Mouse (Mus musculus): ENCODE measurements around the gene Tuba3a. TPM values are rescaled to one million over a fixed set of nuclear protein-coding genes. Genes with fewer than 3 reads are reported as not detected.

Gene Tuba3a
- polyA plus RNA-seq, 1 experiment from 2014 or later, result not detected

GRCm38 (mm10) chr6:125302231-125302982 is 16.6 kb upstream of the Tuba3a start:
- Histone ChIP-seq H3K36me3 (ENCODE audit: control insufficient read depth, insufficient read depth, low read length) (peaks cover 11% of the 10 kb centered on the region; the same call in 1 of the 2 replicates), H3K9me3 (ENCODE audit: control insufficient read depth, low read length) (no peaks in the 10 kb centered on the region), H3K4me1 (ENCODE audit: control insufficient read depth, insufficient read depth, low read length) (no peaks in the 10 kb centered on the region), H3K4me3 (ENCODE audit: low read length) (no peak overlapping the region), H3K4me2 (replicated peaks; ENCODE audit: low read depth, low read length) (no peak overlapping the region), H3K27me3 (ENCODE audit: control insufficient read depth, insufficient read depth, low read length) (no peaks in the 10 kb centered on the region), H3K9ac (ENCODE audit: low read depth, low read length) (no peak overlapping the region), H3K27ac (ENCODE audit: low read depth, low read length) (no peak overlapping the region)
- 82% methylated on average over 24 of the region's 24 CpGs for WGBS
- ATAC-seq (ENCODE audit: low FRiP score, low TSS enrichment), result no peak

DNA sequence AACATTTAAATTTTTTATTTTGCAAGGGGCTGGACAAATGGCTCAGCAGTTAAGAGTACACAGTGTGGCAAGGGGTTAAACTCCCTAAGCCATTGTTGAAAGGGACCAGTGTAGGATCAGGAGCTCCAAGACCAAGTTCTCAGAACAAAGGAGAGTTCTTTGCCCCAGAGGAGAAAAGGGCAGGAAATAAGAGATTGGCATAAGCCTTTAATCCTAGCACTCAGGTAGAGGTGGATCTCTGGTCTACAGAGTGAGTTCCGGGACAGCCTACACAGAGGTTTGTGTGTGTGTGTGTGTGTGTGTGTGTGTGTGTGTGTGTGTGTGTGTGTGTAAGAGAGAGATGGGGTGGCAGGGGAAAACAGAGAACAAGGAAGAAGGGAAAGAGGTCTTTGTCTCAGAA is 15.1 kb upstream of the Tuba3a start:
- no peak overlapping the region for H3K4me3 ChIP-seq (ENCODE audit: low read length)

DNA sequence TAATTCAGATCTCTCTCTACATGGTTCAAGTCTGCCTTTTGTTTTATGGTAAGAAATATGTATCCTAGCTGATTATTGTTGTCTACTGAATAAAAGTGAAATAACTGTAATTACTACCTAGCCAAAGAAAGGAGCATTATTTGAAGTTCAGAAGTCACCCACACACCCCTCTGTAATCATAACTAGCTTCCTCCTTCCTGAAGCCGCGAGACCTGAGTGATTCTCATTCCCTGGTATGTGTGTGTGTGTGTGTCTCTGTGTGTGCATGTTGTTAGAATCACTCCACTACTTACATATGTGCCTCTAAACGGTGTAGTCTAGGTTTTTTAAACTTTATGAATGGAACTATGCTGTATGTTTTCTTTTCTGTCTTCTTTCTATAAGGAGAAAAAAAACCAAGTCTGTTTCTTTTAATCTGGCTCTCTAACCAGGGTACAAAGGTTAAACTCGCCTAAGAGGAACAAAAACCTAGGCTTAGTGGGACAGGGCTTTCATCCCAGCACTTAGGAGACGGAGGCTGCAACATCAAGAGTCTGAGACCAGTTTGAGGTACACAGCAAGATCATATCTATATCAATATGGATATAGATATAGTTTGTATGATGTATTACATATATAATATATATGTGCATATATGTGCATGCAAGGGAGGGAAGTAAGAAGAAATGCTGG is 11.4 kb upstream of the Tuba3a start:
- no peak overlapping the region for H3K27ac ChIP-seq (ENCODE audit: low read depth, low read length)
- no peak for ATAC-seq (ENCODE audit: low FRiP score, low TSS enrichment)

More for the DNA sequence above, 15.1 kb upstream of the Tuba3a start:
- H3K27me3 ChIP-seq (ENCODE audit: control insufficient read depth, insufficient read depth, low read length), result no peaks in the 10 kb centered on the region
- H3K4me2 ChIP-seq (replicated peaks; ENCODE audit: low read depth, low read length), result no peak overlapping the region
- no peaks in the 10 kb centered on the region for H3K36me3 ChIP-seq (ENCODE audit: control insufficient read depth, insufficient read depth, low read length)
- no peaks in the 10 kb centered on the region for H3K9me3 ChIP-seq (ENCODE audit: control insufficient read depth, low read length)
- ATAC-seq (ENCODE audit: low FRiP score, low TSS enrichment), result no peak
- 88% methylated on average over 1 of the region's 1 CpGs for WGBS
- H3K4me1 ChIP-seq (ENCODE audit: control insufficient read depth, insufficient read depth, low read length), result no peaks in the 10 kb centered on the region
- no peak overlapping the region for H3K9ac ChIP-seq (ENCODE audit: low read depth, low read length)
- H3K27ac ChIP-seq (ENCODE audit: low read depth, low read length), result no peak overlapping the region

DNA sequence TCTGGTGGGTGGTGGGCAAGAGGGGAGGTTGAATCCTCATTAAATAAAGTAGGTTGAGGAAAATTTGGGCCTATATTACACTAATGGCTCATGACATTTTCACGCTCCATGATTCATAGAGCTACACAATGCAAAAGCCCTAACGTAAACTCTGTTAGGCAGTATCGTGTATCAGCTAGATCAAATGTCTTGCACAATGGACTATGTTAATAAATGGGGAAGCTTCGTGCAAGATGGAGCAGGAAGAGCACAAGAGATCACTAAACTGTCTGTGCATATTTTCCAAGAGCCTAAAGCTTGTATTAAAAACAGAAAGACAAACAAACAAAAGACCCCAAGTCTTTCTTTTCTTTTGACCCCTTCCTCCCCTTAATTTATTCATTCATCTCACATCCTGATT is 8.2 kb upstream of the Tuba3a start:
- H3K4me3 ChIP-seq (ENCODE audit: low read length), result no peak overlapping the region
- WGBS, result 51% methylated on average over 4 of the region's 4 CpGs
- H3K4me1 ChIP-seq (ENCODE audit: control insufficient read depth, insufficient read depth, low read length), result no peaks in the 10 kb centered on the region
- no peaks in the 10 kb centered on the region for H3K36me3 ChIP-seq (ENCODE audit: control insufficient read depth, insufficient read depth, low read length)
- H3K27ac ChIP-seq (ENCODE audit: low read depth, low read length), result no peak overlapping the region
- no peak overlapping the region for H3K4me2 ChIP-seq (replicated peaks; ENCODE audit: low read depth, low read length)
- no peaks in the 10 kb centered on the region for H3K9me3 ChIP-seq (ENCODE audit: control insufficient read depth, low read length)
- H3K9ac ChIP-seq (ENCODE audit: low read depth, low read length), result no peak overlapping the region
- no peak for ATAC-seq (ENCODE audit: low FRiP score, low TSS enrichment)
- no peaks in the 10 kb centered on the region for H3K27me3 ChIP-seq (ENCODE audit: control insufficient read depth, insufficient read depth, low read length)

More for the DNA sequence above, 11.4 kb upstream of the Tuba3a start:
- H3K4me3 ChIP-seq (ENCODE audit: low read length), result no peak overlapping the region
- no peaks in the 10 kb centered on the region for H3K9me3 ChIP-seq (ENCODE audit: control insufficient read depth, low read length)
- H3K9ac ChIP-seq (ENCODE audit: low read depth, low read length), result no peak overlapping the region
- no peaks in the 10 kb centered on the region for H3K36me3 ChIP-seq (ENCODE audit: control insufficient read depth, insufficient read depth, low read length)
- no peaks in the 10 kb centered on the region for H3K27me3 ChIP-seq (ENCODE audit: control insufficient read depth, insufficient read depth, low read length)
- H3K4me2 ChIP-seq (replicated peaks; ENCODE audit: low read depth, low read length), result no peak overlapping the region
- H3K4me1 ChIP-seq (ENCODE audit: control insufficient read depth, insufficient read depth, low read length), result no peaks in the 10 kb centered on the region
- WGBS, result 79% methylated on average over 5 of the region's 5 CpGs

DNA sequence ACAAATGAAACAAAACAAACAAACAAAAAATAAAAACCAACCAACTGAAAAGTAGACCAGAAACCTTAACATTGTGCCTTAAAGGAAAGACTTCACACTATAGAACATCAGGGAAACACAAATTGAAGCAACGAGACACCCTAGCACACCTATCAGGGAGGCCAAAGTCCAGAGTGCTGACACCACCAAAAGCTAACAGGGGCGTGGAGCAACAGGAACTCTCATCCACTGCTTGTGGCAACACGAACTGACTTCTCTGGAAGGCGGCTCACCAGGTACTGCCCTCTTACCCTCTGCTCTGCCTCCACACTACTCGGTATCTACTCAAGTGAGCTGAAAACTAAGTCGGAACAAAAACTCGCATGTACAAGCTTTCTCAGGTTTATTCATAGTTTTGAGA is 6.4 kb upstream of the Tuba3a start:
- 92% methylated on average over 7 of the region's 7 CpGs for WGBS
- no peak overlapping the region for H3K9ac ChIP-seq (ENCODE audit: low read depth, low read length)
- no peak overlapping the region for H3K4me3 ChIP-seq (ENCODE audit: low read length)
- H3K4me2 ChIP-seq (replicated peaks; ENCODE audit: low read depth, low read length), result no peak overlapping the region
- H3K9me3 ChIP-seq (ENCODE audit: control insufficient read depth, low read length), result no peaks in the 10 kb centered on the region
- H3K27me3 ChIP-seq (ENCODE audit: control insufficient read depth, insufficient read depth, low read length), result no peaks in the 10 kb centered on the region
- H3K27ac ChIP-seq (ENCODE audit: low read depth, low read length), result no peak overlapping the region
- no peaks in the 10 kb centered on the region for H3K4me1 ChIP-seq (ENCODE audit: control insufficient read depth, insufficient read depth, low read length)
- ATAC-seq (ENCODE audit: low FRiP score, low TSS enrichment), result no peak
- H3K36me3 ChIP-seq (ENCODE audit: control insufficient read depth, insufficient read depth, low read length), result no peaks in the 10 kb centered on the region

DNA sequence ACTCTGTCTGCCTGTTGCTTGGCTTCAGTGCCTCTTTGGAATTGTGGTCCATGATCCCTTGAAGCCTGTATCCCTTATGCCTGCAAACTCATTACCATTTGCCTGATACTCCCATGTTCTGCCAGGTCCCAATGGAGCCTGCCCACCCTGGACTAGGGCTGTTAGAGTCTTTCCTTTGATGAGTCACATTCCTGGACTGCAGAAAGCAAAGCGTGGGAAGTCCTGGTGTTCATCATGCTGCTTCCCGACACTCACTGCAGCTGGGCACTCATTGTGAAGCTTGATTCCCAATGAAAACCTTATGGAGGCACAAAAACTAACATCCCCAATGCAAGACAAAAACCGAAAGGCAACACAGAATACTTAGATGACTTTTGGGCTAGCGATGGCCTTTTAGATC is 5.5 kb upstream of the Tuba3a start:
- 78% methylated on average over 4 of the region's 4 CpGs for WGBS
- no peaks in the 10 kb centered on the region for H3K9me3 ChIP-seq (ENCODE audit: control insufficient read depth, low read length)
- H3K27ac ChIP-seq (ENCODE audit: low read depth, low read length), result no peak overlapping the region
- no peaks in the 10 kb centered on the region for H3K27me3 ChIP-seq (ENCODE audit: control insufficient read depth, insufficient read depth, low read length)
- H3K9ac ChIP-seq (ENCODE audit: low read depth, low read length), result no peak overlapping the region
- H3K4me3 ChIP-seq (ENCODE audit: low read length), result no peak overlapping the region
- H3K4me2 ChIP-seq (replicated peaks; ENCODE audit: low read depth, low read length), result no peak overlapping the region
- no peaks in the 10 kb centered on the region for H3K36me3 ChIP-seq (ENCODE audit: control insufficient read depth, insufficient read depth, low read length)
- H3K4me1 ChIP-seq (ENCODE audit: control insufficient read depth, insufficient read depth, low read length), result no peaks in the 10 kb centered on the region
- no peak for ATAC-seq (ENCODE audit: low FRiP score, low TSS enrichment)

DNA sequence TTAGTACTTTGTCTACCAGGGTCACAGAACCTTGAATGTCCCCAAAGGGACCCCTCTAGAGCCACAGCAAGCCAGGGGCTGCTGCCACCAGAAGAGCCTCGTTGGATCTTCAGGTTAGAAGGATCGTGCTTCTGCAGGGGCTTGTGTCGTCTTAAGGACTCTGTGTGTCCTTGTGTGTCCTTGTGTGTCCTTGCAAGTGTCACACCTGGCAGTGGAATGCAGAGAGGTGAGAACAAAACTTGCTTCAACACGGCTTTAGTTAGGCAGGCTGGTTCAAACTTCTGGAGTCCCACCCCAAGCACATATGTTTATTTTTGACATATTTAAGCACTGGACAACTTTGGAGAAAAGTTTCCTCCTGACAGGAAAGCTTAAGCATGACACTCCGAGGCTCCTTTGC is 2.9 kb upstream of the Tuba3a start:
- H3K4me1 ChIP-seq (ENCODE audit: control insufficient read depth, insufficient read depth, low read length), result no peaks in the 10 kb centered on the region
- H3K27me3 ChIP-seq (ENCODE audit: control insufficient read depth, insufficient read depth, low read length), result no peaks in the 10 kb centered on the region
- H3K9ac ChIP-seq (ENCODE audit: low read depth, low read length), result no peak overlapping the region
- H3K36me3 ChIP-seq (ENCODE audit: control insufficient read depth, insufficient read depth, low read length), result no peaks in the 10 kb centered on the region
- no peak overlapping the region for H3K27ac ChIP-seq (ENCODE audit: low read depth, low read length)
- no peak overlapping the region for H3K4me3 ChIP-seq (ENCODE audit: low read length)
- H3K4me2 ChIP-seq (replicated peaks; ENCODE audit: low read depth, low read length), result no peak overlapping the region
- WGBS, result 73% methylated on average over 5 of the region's 5 CpGs
- no peak for ATAC-seq (ENCODE audit: low FRiP score, low TSS enrichment)
- no peaks in the 10 kb centered on the region for H3K9me3 ChIP-seq (ENCODE audit: control insufficient read depth, low read length)

GRCm38 (mm10) chr6:125286944-125287343 is 1.1 kb upstream of the Tuba3a start:
- Histone ChIP-seq H3K4me1 (ENCODE audit: control insufficient read depth, insufficient read depth, low read length) (no peaks in the 10 kb centered on the region), H3K27me3 (ENCODE audit: control insufficient read depth, insufficient read depth, low read length) (no peaks in the 10 kb centered on the region), H3K36me3 (ENCODE audit: control insufficient read depth, insufficient read depth, low read length) (no peaks in the 10 kb centered on the region), H3K9ac (ENCODE audit: low read depth, low read length) (no peak overlapping the region), H3K9me3 (ENCODE audit: control insufficient read depth, low read length) (no peaks in the 10 kb centered on the region), H3K4me2 (replicated peaks; ENCODE audit: low read depth, low read length) (no peak overlapping the region), H3K4me3 (ENCODE audit: low read length) (no peak overlapping the region), H3K27ac (ENCODE audit: low read depth, low read length) (no peak overlapping the region)
- ATAC-seq (ENCODE audit: low FRiP score, low TSS enrichment), result no peak
- WGBS, result 77% methylated on average over 4 of the region's 4 CpGs

DNA sequence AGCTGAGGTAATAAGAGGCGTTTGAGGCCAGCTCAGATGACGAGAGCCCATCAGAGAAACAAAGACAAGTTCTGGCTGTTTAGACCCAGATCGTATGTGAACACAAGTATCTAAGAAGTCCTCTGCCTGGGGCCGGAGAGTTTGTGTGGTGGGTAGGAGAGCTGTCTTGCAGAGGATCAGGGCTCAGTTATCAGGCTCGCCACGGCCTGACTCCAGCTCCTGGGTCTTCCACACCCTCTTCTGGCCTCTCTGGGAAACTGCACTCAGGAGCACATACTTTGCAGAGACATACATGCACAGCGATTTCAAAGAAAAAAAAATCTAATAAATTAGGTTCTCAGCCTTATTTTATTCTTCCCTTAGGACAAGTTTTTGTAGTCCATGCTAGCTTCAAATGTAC is 1.1 kb downstream of the Tuba3a start:
- no peak overlapping the region for H3K9ac ChIP-seq (ENCODE audit: low read depth, low read length)
- 89% methylated on average over 7 of the region's 7 CpGs for WGBS
- H3K4me3 ChIP-seq (ENCODE audit: low read length), result no peak overlapping the region
- H3K36me3 ChIP-seq (ENCODE audit: control insufficient read depth, insufficient read depth, low read length), result no peaks in the 10 kb centered on the region
- H3K27me3 ChIP-seq (ENCODE audit: control insufficient read depth, insufficient read depth, low read length), result no peaks in the 10 kb centered on the region
- H3K4me1 ChIP-seq (ENCODE audit: control insufficient read depth, insufficient read depth, low read length), result no peaks in the 10 kb centered on the region
- H3K4me2 ChIP-seq (replicated peaks; ENCODE audit: low read depth, low read length), result no peak overlapping the region
- ATAC-seq (ENCODE audit: low FRiP score, low TSS enrichment), result no peak
- no peak overlapping the region for H3K27ac ChIP-seq (ENCODE audit: low read depth, low read length)
- no peaks in the 10 kb centered on the region for H3K9me3 ChIP-seq (ENCODE audit: control insufficient read depth, low read length)
